Mouse (Mus musculus) mouse embryonic stem cell (cell line): Measurements from ENCODE around the gene Srms.

Source experiments
- in situ Hi-C, 2 experiments: fragments of 300-500 bp; cut with MboI; formaldehyde crosslinking; loops; 1 replicate in 1 of 2; 3 replicates in 1 of 2; pipeline ENCODE4 v1.14.3; 2019 to 2020; ENCODE audit warnings: low sequenced_read_pairs in 2 of 2, low pct_unique_long_range_greater_than_20kb in 1 of 2, mixed read lengths in 1 of 2; ENCODE audit not compliant: unreplicated experiment in 1 of 2

The Srms gene

GRCm38 (mm10) chr2:181187121-181188000 lies 25.6 kb downstream of the Srms start, which contains the start of gene Ppdpf:
Gene Ppdpf, plus strand, starts transcription at chr2:181187247.
- in situ Hi-C loops: no loop called here

DNA sequence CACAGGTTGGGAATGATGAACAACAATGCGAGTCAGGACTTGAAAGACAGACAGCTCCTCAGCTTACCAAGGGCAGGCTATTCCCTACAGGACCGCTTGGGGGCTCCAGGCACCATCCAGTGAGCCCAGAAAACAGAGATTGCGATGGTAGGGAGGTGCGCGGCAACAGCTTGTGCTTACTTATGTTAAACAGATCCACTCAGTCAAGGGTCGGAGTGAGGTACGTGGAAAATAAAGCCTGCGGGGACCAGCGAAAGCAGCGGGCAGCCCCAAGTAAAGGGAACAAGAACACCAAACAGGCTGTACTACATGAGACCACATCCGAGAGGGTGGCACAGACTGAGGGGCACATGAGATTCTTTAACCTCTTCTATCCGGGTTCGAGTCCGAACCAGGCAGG lies 26.4 kb downstream of the Srms start:
- in situ Hi-C loops: no loop called here

- in situ Hi-C loops: no loop called here
These were observed 32.1 kb downstream of the Srms start for GRCm38 (mm10) chr2:181180898-181181297.

GRCm38 (mm10) chr2:181178471-181178870 lies 34.5 kb downstream of the Srms start:
- in situ Hi-C loops: no loop called here

GRCm38 (mm10) chr2:181178015-181178414 lies 35.0 kb downstream of the Srms start:
- in situ Hi-C loops: no loop called here

DNA sequence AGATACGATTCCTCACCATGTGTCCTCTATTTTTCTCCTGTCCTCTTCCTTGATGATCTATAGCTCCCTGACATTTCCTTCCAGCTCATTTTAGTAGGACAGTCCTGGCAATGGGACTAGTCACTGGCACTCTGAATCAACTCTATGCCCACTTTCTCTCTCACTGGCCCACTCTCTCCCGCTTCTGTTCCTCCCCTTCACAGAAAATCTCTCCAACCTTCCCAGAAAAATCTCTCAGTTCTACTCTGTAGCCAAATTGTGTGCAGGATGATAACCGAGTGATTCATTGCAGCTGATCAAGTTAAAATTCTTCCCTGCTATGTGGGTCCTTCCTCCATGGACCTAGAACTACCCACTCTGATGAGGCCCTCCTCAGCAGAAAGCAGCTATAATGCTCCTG lies 38.3 kb downstream of the Srms start:
- in situ Hi-C loops: no loop called here

- in situ Hi-C loops: no loop called here
These were observed 46.5 kb downstream of the Srms start for GRCm38 (mm10) chr2:181166469-181166868.

- in situ Hi-C loops: no loop called here
These were observed 52.2 kb downstream of the Srms start for GRCm38 (mm10) chr2:181160821-181161220.

GRCm38 (mm10) chr2:181159771-181160170 lies 53.2 kb downstream of the Srms start:
- in situ Hi-C loops: no loop called here

GRCm38 (mm10) chr2:181159091-181159514 lies 53.9 kb downstream of the Srms start:
- in situ Hi-C loops: no loop called here

- in situ Hi-C loops: no loop called here
These were observed 54.5 kb downstream of the Srms start for GRCm38 (mm10) chr2:181158471-181158870.

DNA sequence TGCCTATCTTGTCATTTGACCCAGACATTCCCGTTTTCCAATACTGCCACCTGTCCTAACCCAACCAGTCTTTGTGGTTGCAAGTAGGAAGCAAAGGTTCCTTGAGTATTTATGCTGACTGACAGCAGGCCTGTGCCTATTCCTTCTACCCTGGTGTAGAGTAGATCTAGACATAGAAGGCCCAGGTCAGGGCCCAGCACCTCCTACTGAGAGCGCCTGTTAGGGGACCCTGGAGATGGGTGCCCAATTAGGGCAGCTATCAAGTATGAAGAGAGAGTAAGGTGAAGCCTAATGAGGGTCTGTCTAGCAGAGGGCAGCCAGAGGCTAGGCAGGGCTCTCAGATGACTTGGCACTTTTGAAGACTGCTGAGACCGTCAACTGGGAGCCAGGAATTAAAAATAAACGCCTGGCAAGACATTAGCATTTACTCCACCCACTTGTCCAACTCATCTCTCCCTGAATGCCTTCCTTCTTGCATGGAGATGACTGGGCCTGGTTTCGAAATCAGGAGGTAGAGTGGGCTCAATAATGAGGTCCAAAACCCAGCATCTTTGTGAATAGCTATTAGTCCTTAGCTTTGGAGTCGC lies 55.2 kb downstream of the Srms start:
- in situ Hi-C loops: no loop called here

DNA sequence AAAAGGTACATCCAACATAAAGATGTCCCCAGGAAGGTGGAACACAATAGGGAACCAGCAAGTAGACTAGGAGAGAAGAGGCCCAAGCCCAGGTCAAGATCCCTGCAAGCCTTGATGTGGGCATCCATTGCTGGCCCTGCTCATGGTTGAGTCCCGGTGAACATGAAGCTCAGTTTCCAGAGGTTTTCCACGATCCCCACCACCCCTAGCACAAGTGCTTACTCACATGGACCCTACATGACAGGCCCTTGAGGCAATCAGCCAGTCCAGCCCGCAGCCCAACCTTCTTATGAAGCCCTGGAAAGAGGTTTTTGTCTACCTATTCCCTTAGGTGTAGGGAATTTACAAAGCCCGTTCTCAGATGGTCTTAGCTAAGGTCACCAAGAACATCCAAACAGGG lies 55.8 kb downstream of the Srms start:
- in situ Hi-C loops: no loop called here

- in situ Hi-C loops: no loop called here
These were observed 56.5 kb downstream of the Srms start, which contains the start of gene Eef1a2 for GRCm38 (mm10) chr2:181156248-181157121. Gene Eef1a2, minus strand, starts transcription at chr2:181157014.

GRCm38 (mm10) chr2:181155801-181156200 lies 57.2 kb downstream of the Srms start:
- in situ Hi-C loops: no loop called here
